Mouse (Mus musculus): Measurements from ENCODE around the gene Siglech. TPM values are rescaled to one million over a fixed set of nuclear protein-coding genes. Genes with fewer than 3 reads are reported as not detected.

Siglech gene
- 0.25 and 0.33 TPM in 2 replicates for polyA plus RNA-seq (2015; fragmentation: Nextera tagmentation; extraction: Ambion mirVana)

DNA sequence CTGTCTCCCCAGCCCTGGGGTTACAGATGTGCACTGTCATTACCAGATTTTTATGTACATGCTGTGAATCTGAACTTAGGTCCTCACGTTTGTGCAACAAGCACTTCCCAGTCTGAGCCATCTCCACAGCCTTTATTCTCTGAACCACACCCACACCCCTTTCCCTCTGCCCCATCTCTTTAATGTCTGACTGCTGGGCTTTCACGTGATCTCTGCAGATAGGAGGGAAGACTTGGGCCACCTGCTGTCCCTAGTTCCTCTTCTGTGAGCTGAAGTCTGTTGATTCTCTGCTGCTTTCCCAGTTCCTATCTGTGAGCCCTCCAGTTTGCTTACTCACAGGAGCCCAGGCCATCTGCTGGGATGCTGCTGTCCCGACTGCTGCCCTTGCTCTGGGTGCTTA, at the start of gene Siglech:
Siglech (plus strand) TSS at position 253 of the 400 bp plus-strand sequence.
- Histone ChIP-seq H3K4me2 (ENCODE audit: low read depth, low read length) (no peak within 1 kb of the TSS), H3K36me3 (ENCODE audit: control insufficient read depth, insufficient read depth, low read length) (no peaks in the 10 kb centered on the region), H3K4me1 (replicated peaks; ENCODE audit: control insufficient read depth, insufficient read depth, low read length) (no peaks in the 10 kb centered on the region), H3K9ac (ENCODE audit: low read length) (no peak within 1 kb of the TSS), H3K27me3 (ENCODE audit: control insufficient read depth, insufficient read depth, low read depth, low read length) (no peaks in the 10 kb centered on the region), H3K9me3 (ENCODE audit: control insufficient read depth, low read length) (no peaks in the 10 kb centered on the region), H3K4me3 (ENCODE audit: low read length) (no peak within 1 kb of the TSS), H3K27ac (ENCODE audit: low read length) (no peak within 1 kb of the TSS)
- no peak for ATAC-seq (ENCODE audit: low read depth)
- 26% methylated on average over 3 of the region's 3 CpGs for WGBS

DNA sequence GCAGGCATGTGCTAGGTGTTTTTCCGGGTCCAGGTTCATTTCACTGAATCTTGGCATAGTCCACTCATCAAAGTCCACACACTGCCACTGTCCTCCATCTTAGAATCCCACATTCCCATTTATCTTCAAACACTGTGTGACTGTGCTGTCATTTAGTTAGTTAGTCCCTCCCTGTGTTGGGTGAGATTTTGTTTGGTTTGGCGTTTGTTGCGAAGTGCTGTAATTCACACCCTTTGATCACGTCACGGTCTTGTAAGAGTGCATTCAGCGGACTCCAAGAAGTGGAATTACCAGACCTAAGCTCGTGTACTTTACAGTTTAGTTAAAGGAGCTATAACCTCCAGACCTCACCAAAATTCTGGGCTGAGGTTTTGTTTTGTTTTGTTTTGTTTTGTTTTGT, 45.3 kb upstream of the Siglech start:
- no peak overlapping the region for H3K27ac ChIP-seq (ENCODE audit: low read length)
- ATAC-seq (ENCODE audit: low read depth): no peak
- no peaks in the 10 kb centered on the region for H3K27me3 ChIP-seq (ENCODE audit: control insufficient read depth, insufficient read depth, low read depth, low read length)
- H3K9ac ChIP-seq (ENCODE audit: low read length): no peak overlapping the region
- H3K4me3 ChIP-seq (ENCODE audit: low read length): no peak overlapping the region
- H3K36me3 ChIP-seq (ENCODE audit: control insufficient read depth, insufficient read depth, low read length): no peaks in the 10 kb centered on the region
- H3K4me2 ChIP-seq (ENCODE audit: low read depth, low read length): no peak overlapping the region
- WGBS: 69% methylated on average over 7 of the region's 7 CpGs
- no peaks in the 10 kb centered on the region for H3K9me3 ChIP-seq (ENCODE audit: control insufficient read depth, low read length)
- H3K4me1 ChIP-seq (replicated peaks; ENCODE audit: control insufficient read depth, insufficient read depth, low read length): no peaks in the 10 kb centered on the region

DNA sequence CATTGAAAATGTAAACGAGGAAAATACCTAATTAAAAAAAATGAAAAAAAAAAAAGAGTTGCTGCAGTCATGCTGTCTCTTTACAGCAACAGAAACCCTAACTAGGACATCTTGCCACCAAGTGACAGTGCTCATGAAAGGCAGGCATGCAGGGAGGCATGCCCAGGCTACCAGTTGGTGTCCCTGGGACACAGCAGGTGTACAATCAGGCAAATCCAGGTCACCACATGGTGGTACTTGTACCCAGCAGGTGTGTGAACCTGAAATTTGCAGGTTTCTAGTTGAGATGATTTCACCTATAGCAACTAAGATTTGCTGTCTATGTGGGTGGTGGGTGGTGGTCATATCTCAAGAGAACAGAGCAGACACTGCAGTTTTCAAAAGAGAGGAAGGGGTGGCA, 39.1 kb upstream of the Siglech start:
- H3K36me3 ChIP-seq (ENCODE audit: control insufficient read depth, insufficient read depth, low read length): no peaks in the 10 kb centered on the region
- no peak for ATAC-seq (ENCODE audit: low read depth)
- H3K4me1 ChIP-seq (replicated peaks; ENCODE audit: control insufficient read depth, insufficient read depth, low read length): no peaks in the 10 kb centered on the region
- H3K4me2 ChIP-seq (ENCODE audit: low read depth, low read length): no peak overlapping the region
- H3K9ac ChIP-seq (ENCODE audit: low read length): no peak overlapping the region
- no peaks in the 10 kb centered on the region for H3K9me3 ChIP-seq (ENCODE audit: control insufficient read depth, low read length)
- H3K4me3 ChIP-seq (ENCODE audit: low read length): no peak overlapping the region
- no peaks in the 10 kb centered on the region for H3K27me3 ChIP-seq (ENCODE audit: control insufficient read depth, insufficient read depth, low read depth, low read length)
- 15% methylated on average over 1 of the region's 1 CpGs for WGBS
- H3K27ac ChIP-seq (ENCODE audit: low read length): no peak overlapping the region

DNA sequence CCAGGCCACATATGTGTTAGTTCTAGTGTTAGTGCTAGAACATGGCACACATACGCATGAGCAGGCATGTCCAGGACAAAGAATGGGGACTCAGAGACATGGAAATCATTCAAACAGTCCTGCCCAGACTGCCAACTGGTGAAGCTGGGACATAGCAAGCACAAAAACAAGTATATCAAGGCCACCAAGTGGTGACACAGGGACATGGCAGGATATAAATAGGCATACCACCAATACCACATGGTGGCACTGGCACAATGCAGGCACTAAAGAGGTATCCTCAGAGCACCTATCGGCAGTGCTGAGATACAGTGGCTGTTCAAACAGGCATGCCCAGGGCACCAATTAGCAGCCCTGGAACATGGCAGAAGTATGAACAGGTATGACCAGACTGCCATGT, 33.5 kb upstream of the Siglech start:
- WGBS: 85% methylated on average over 2 of the region's 2 CpGs
- no peak for ATAC-seq (ENCODE audit: low read depth)

DNA sequence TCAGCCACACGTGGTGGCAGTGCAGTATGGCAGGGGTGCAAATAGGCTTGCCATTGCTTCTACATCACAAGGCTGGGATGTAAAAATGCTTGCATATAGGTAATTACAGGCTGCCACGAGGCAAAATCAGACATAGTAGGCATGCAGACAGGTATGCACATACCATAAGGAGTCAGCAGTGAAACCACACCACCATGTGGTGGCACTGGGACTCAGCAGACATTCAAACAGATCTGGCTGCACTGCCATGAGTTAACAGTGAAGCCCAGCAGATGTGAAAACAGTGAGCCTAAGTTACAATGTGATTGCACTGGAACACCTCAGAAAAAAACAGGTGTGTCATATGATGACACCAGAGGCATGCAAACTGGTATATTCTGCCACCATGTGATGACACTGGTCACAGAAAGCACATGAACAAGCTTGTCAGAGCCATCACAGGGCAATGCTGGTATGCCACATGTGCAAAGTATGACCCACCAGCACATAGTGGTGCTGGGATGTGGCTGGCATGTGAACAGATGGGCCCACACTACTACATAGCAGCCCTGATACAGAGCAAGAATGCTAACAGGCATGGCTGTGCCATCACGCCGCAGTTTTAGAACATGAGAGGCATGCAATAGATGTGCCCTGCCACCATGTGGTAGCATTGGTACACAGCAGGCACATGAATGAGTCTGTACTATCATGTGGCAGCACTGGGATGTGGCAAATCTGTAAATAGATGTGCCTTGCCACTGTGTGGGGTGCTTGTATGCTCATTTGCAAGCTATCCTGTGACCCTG, 30.7 kb upstream of the Siglech start:
- Histone ChIP-seq H3K27ac (ENCODE audit: low read length) (no peak overlapping the region), H3K9me3 (ENCODE audit: control insufficient read depth, low read length) (no peaks in the 10 kb centered on the region), H3K27me3 (ENCODE audit: control insufficient read depth, insufficient read depth, low read depth, low read length) (no peaks in the 10 kb centered on the region), H3K4me3 (ENCODE audit: low read length) (no peak overlapping the region), H3K36me3 (ENCODE audit: control insufficient read depth, insufficient read depth, low read length) (no peaks in the 10 kb centered on the region), H3K9ac (ENCODE audit: low read length) (no peak overlapping the region), H3K4me1 (replicated peaks; ENCODE audit: control insufficient read depth, insufficient read depth, low read length) (no peaks in the 10 kb centered on the region), H3K4me2 (ENCODE audit: low read depth, low read length) (no peak overlapping the region)
- WGBS: 41% methylated on average over 4 of the region's 4 CpGs
- no peak for ATAC-seq (ENCODE audit: low read depth)

More for the DNA sequence above, 33.5 kb upstream of the Siglech start:
- Histone ChIP-seq H3K36me3 (ENCODE audit: control insufficient read depth, insufficient read depth, low read length) (no peaks in the 10 kb centered on the region), H3K9me3 (ENCODE audit: control insufficient read depth, low read length) (no peaks in the 10 kb centered on the region), H3K4me1 (replicated peaks; ENCODE audit: control insufficient read depth, insufficient read depth, low read length) (no peaks in the 10 kb centered on the region), H3K27me3 (ENCODE audit: control insufficient read depth, insufficient read depth, low read depth, low read length) (no peaks in the 10 kb centered on the region), H3K27ac (ENCODE audit: low read length) (no peak overlapping the region), H3K4me2 (ENCODE audit: low read depth, low read length) (no peak overlapping the region), H3K4me3 (ENCODE audit: low read length) (no peak overlapping the region), H3K9ac (ENCODE audit: low read length) (no peak overlapping the region)

DNA sequence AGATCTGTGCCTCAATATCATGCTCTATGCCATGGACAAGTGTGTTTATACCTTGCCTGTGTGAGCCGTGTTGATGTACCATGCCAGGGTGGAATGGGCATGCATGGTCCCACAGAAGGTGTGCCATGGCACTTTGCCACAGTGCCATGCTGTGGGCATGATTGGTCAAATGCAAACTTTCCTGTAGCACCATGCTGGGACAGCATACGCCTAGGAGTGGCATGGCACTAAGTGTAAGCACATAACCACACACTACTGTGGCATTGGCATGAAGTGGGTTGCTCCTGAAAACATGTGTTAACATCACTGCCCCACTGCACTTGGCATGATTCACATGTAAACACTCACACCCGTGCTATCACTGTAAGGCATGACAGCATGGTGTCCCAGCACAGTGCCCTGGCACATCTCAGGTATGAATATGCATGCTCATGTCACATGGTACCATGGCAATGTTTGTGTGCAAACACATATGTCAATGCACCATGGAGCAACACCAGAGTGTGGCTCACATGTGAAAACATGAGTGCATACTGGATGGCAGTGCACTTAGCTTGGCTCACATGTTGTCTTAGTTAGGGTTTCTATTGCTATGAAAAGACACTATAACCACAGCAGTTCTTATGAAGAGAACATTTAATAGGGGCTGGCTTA, 24.2 kb upstream of the Siglech start:
- H3K27ac ChIP-seq (ENCODE audit: low read length): no peak overlapping the region
- H3K27me3 ChIP-seq (ENCODE audit: control insufficient read depth, insufficient read depth, low read depth, low read length): no peaks in the 10 kb centered on the region
- H3K4me3 ChIP-seq (ENCODE audit: low read length): no peak overlapping the region
- H3K36me3 ChIP-seq (ENCODE audit: control insufficient read depth, insufficient read depth, low read length): no peaks in the 10 kb centered on the region
- no peak overlapping the region for H3K9ac ChIP-seq (ENCODE audit: low read length)
- no peaks in the 10 kb centered on the region for H3K9me3 ChIP-seq (ENCODE audit: control insufficient read depth, low read length)
- no peak overlapping the region for H3K4me2 ChIP-seq (ENCODE audit: low read depth, low read length)
- no peak for ATAC-seq (ENCODE audit: low read depth)
- no peaks in the 10 kb centered on the region for H3K4me1 ChIP-seq (replicated peaks; ENCODE audit: control insufficient read depth, insufficient read depth, low read length)
- 84% methylated on average over 3 of the region's 3 CpGs for WGBS

DNA sequence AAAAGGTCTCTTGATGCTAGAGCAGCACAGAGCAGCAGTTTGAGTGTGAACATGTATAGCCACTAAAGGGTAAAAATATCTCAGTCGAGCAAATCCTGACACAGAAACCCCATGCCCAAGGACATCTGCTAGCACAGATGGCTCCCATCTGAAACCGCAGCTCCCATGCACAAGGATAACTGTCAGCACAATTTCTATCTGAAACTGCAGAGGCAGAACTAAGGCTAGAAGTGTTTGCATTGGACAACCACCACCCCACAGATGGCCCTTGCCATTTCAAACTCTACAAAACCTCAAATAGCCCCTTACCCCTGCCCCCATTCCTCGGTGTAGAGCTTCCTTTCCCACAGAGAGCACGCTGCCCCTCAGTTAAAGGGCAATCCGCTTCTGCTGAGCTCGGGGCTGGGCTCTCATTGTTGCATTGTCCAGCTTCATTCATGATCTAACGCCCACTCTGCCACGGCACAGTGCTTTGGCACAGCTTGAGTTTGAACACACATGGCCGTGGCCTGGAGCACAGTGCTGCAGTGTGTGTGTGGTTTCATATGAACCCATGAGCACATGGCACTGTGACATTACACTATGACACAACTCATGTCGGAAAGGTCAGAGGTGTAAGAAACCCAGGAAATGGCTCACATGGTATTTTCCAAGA, 23.3 kb upstream of the Siglech start:
- Histone ChIP-seq H3K4me3 (ENCODE audit: low read length) (no peak overlapping the region), H3K9me3 (ENCODE audit: control insufficient read depth, low read length) (no peaks in the 10 kb centered on the region), H3K36me3 (ENCODE audit: control insufficient read depth, insufficient read depth, low read length) (no peaks in the 10 kb centered on the region), H3K27me3 (ENCODE audit: control insufficient read depth, insufficient read depth, low read depth, low read length) (no peaks in the 10 kb centered on the region), H3K27ac (ENCODE audit: low read length) (no peak overlapping the region), H3K9ac (ENCODE audit: low read length) (no peak overlapping the region), H3K4me2 (ENCODE audit: low read depth, low read length) (no peak overlapping the region), H3K4me1 (replicated peaks; ENCODE audit: control insufficient read depth, insufficient read depth, low read length) (no peaks in the 10 kb centered on the region)
- 67% methylated on average over 10 of the region's 10 CpGs for WGBS
- ATAC-seq (ENCODE audit: low read depth): no peak

DNA sequence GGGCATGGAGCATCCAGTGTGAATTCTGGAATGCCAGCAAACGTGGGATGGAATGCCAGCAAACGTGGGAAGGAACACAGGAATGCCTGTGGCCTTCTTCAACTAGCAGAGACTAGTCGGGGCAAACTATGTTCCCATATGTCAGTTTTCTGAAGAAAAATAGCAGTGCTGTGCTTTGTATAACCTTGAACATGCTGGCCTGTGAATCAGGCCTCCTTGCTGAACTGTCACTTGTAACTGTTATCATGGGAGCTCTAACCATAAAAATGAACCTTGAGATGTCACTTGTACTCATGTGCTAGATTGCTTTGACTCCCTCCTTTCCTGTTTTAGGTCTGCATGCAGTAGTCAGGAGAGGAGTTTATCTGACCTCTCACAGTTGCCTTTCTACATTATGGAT, 17.1 kb upstream of the Siglech start:
- no peak overlapping the region for H3K4me3 ChIP-seq (ENCODE audit: low read length)
- H3K36me3 ChIP-seq (ENCODE audit: control insufficient read depth, insufficient read depth, low read length): no peaks in the 10 kb centered on the region
- WGBS: 50% methylated on average over 3 of the region's 3 CpGs
- no peaks in the 10 kb centered on the region for H3K4me1 ChIP-seq (replicated peaks; ENCODE audit: control insufficient read depth, insufficient read depth, low read length)
- H3K9me3 ChIP-seq (ENCODE audit: control insufficient read depth, low read length): no peaks in the 10 kb centered on the region
- no peaks in the 10 kb centered on the region for H3K27me3 ChIP-seq (ENCODE audit: control insufficient read depth, insufficient read depth, low read depth, low read length)
- no peak overlapping the region for H3K27ac ChIP-seq (ENCODE audit: low read length)
- no peak for ATAC-seq (ENCODE audit: low read depth)
- H3K9ac ChIP-seq (ENCODE audit: low read length): no peak overlapping the region
- H3K4me2 ChIP-seq (ENCODE audit: low read depth, low read length): no peak overlapping the region

DNA sequence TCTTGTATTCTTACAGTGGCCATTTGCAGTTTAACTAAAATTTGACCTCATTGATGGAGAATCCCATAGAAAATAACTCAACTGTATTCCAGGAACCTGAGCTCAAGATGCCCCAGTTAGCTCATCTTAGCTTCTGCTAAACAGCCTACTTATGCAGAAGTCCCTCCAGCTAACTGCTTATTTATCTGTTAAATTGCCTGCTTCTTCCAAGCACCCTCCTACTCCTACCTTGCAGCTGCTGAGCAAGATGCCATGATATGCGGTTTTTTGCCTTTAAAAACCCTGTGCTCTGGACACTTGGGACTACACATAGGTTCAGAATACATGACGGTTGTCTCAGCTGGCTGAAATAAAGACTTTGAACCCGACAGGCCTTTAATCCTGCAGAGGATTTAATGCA, 8.6 kb upstream of the Siglech start:
- H3K9me3 ChIP-seq (ENCODE audit: control insufficient read depth, low read length): no peaks in the 10 kb centered on the region
- no peaks in the 10 kb centered on the region for H3K4me1 ChIP-seq (replicated peaks; ENCODE audit: control insufficient read depth, insufficient read depth, low read length)
- H3K4me2 ChIP-seq (ENCODE audit: low read depth, low read length): no peak overlapping the region
- no peak overlapping the region for H3K27ac ChIP-seq (ENCODE audit: low read length)
- H3K9ac ChIP-seq (ENCODE audit: low read length): no peak overlapping the region
- ATAC-seq (ENCODE audit: low read depth): no peak
- 58% methylated on average over 3 of the region's 3 CpGs for WGBS
- no peak overlapping the region for H3K4me3 ChIP-seq (ENCODE audit: low read length)
- no peaks in the 10 kb centered on the region for H3K27me3 ChIP-seq (ENCODE audit: control insufficient read depth, insufficient read depth, low read depth, low read length)
- H3K36me3 ChIP-seq (ENCODE audit: control insufficient read depth, insufficient read depth, low read length): no peaks in the 10 kb centered on the region
